In the genomic region with DNA sequence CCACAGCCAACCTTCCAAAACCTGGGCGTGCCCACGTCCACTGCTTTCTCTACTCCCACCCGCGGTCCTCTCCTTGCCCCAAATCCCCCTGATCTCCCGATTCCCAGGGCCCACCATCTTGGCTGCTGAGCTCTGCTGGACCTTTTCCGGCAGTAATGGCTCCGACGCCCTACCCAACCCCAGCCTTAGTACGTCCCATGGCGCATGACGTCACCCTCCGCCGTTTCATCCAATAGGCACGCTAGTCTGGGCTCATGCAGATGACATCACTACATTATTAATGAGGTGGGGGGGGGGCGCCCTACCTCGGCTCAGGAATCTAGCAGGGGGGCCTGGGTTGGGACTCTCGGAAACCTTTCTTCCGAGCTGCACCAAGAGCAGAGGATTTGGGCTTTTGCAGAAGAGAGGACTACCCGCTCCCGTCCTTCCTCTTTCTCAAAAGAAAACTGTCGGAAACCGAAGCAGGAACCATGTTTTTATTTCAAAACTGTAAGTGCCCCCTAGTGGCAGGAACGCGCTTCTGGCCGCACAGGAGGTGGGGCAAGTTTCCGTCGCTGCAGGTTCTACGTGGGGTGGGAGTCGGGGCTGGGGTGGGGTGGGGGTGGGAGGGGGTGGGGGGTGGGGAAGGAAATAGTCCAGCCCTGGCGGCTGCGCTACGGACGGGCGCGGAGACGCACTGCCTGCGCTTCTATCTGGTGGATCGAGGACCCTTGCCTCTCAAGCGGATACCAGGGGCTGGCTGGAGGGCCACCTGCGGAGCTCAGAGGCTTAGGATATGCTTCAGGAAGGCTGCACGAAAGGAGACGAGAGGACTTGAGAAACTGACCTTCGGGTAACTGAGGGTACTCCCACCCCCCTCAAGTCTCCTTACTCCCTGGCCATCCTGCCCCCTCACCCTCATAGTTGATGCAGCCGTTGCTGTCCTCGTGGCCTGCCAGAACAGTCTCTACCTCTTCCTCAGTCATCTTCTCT, we compare ENCODE assay signal across 8 mouse cellular contexts. TPM values are rescaled to one million over a fixed set of nuclear protein-coding genes. Genes with fewer than 3 reads are reported as not detected.
DNase-seq lines count a peak whose midpoint lies in the region; ATAC-seq lines count a peak whose summit lies in the region.

Myl6 (minus strand) TSS at position 451 of the 972 bp plus-strand sequence.

- peak within 1 kb of the TSS; percentile 75 for H3K4me2 ChIP-seq in forebrain, embryonic 14.5 days (ENCODE audit: low read length)
- peak within 1 kb of the TSS; percentile 73 for H3K4me2 ChIP-seq in neural tube, embryonic 15.5 days

- WGBS in forebrain, embryonic 14.5 days, result under 1% methylated on average over 38 of the region's 45 CpGs
- under 1% methylated on average over 45 of the region's 45 CpGs for WGBS in neural tube, embryonic 15.5 days

- no peaks in the 10 kb centered on the region for H3K27me3 ChIP-seq in forebrain, embryonic 14.5 days (replicated peaks; ENCODE audit: control insufficient read depth, insufficient read depth, low read length)
- no peaks in the 10 kb centered on the region for H3K27me3 ChIP-seq in neural tube, embryonic 15.5 days (replicated peaks)

- intact Hi-C loops in heart, postnatal 14 days (cut with DNase I), result no loop called here

- no peaks in the 10 kb centered on the region for H3K9me3 ChIP-seq in forebrain, embryonic 14.5 days (replicated peaks; ENCODE audit: control insufficient read depth, low read length)
- no peaks in the 10 kb centered on the region for H3K9me3 ChIP-seq in neural tube, embryonic 15.5 days (replicated peaks)

- peak within 1 kb of the TSS; percentile 83 for H3K9ac ChIP-seq in forebrain, embryonic 14.5 days (ENCODE audit: low read length)
- peak within 1 kb of the TSS; percentile 91 for H3K9ac ChIP-seq in neural tube, embryonic 15.5 days (replicated peaks)

- DNase-seq in ES-CJ7 (ENCODE audit: low read depth, low spot score), result peak; percentile 99
- peak; percentile 98 for DNase-seq in cerebellum, adult 11 months
- DNase-seq in forebrain, embryonic 14.5 days (ENCODE audit: low spot score), result peak; percentile 99
- peak; percentile 96 to 97 for DNase-seq in heart, postnatal 14 days
- DNase-seq in layer of hippocampus, adult 11-12 months (ENCODE audit: low spot score), result peak; percentile 99
- DNase-seq in lung, adult 18-20 months, result peak; percentile 99
- DNase-seq in testis, postnatal 14 days (ENCODE audit: low spot score), result peak; percentile 97

- H3K4me3 ChIP-seq in forebrain, embryonic 14.5 days (ENCODE audit: low read depth, low read length), result peak within 1 kb of the TSS; percentile 72
- peak within 1 kb of the TSS; percentile 86 for H3K4me3 ChIP-seq in neural tube, embryonic 15.5 days (replicated peaks)

- peak within 1 kb of the TSS; percentile 92 for H3K27ac ChIP-seq in forebrain, embryonic 14.5 days (ENCODE audit: low read depth, low read length)
- H3K27ac ChIP-seq in neural tube, embryonic 15.5 days (replicated peaks), result peak within 1 kb of the TSS; percentile 98

- peaks cover 12% of the 10 kb centered on the region for H3K4me1 ChIP-seq in forebrain, embryonic 14.5 days (ENCODE audit: control insufficient read depth, insufficient read depth, low read length)
- H3K4me1 ChIP-seq in neural tube, embryonic 15.5 days, result peaks cover 65% of the 10 kb centered on the region

- peaks cover 30% of the 10 kb centered on the region for H3K36me3 ChIP-seq in forebrain, embryonic 14.5 days (ENCODE audit: control insufficient read depth, insufficient read depth, low read length)
- peaks cover 26% of the 10 kb centered on the region for H3K36me3 ChIP-seq in neural tube, embryonic 15.5 days

- ATAC-seq in forebrain, embryonic 14.5 days, result peak; percentile 95
- peak; percentile 94 for ATAC-seq in neural tube, embryonic 15.5 days (ENCODE audit: low FRiP score)

RNA-seq across cellular contexts. Expression of gene Myl6, which starts in this region (rescaled TPM):
- 732 and 818 TPM in 2 replicates for polyA plus RNA-seq in forebrain, embryonic 14.5 days (2014; fragmentation: Nextera tagmentation; extraction: Ambion mirVana)
- 100 to 1,000 TPM; 357 to 392 TPM for total RNA-seq in heart, postnatal 14 days (2021)
- 999 and 1,090 TPM in 2 replicates for polyA plus RNA-seq in neural tube, embryonic 15.5 days (2015; fragmentation: Nextera tagmentation; extraction: Ambion mirVana)

Comparison
In these comparisons a context has a peak if more than half of its experiments do, and no peak if none do; other contexts are left out.
1. Peak in every context shown above with its lines: DNase-seq, ATAC-seq, H3K4me3 ChIP-seq and H3K27ac ChIP-seq.